Mouse (Mus musculus): ENCODE results near the gene Uchl3. TPM values are rescaled to one million over a fixed set of nuclear protein-coding genes. Genes with fewer than 3 reads are reported as not detected.
A peak's percentile ranks its signal among the peaks of the same experiment; 100 is the strongest.

Gene Uchl3
- total RNA-seq (2014; rRNA removed; ENCODE audit: low replicate concordance) (15.9 and 22.5 TPM in 2 replicates), polyA plus RNA-seq (2015; fragmentation: Nextera tagmentation; extraction: Ambion mirVana) (75.6 and 76.2 TPM in 2 replicates)

GRCm38 (mm10) chr14:101653581-101654525, at the start of gene Uchl3:
TSS of gene Uchl3 (plus strand) at chr14:101653967.
- no peaks in the 10 kb centered on the region for H3K36me3 ChIP-seq (replicated peaks; ENCODE audit: control insufficient read depth, insufficient read depth, low read length)
- peak; percentile 92 for ATAC-seq (ENCODE audit: insufficient read depth, low read depth)
- H3K4me2 ChIP-seq (ENCODE audit: low read depth, low read length): peak within 1 kb of the TSS; percentile 90
- H3K4me1 ChIP-seq (ENCODE audit: control insufficient read depth, insufficient read depth): peaks cover 7% of the 10 kb centered on the region
- 1% methylated on average over 67 of the region's 81 CpGs for WGBS
- H3K9ac ChIP-seq (replicated peaks; ENCODE audit: low read depth, low read length): peak within 1 kb of the TSS; percentile 79
- peak; percentile 86 for DNase-seq (ENCODE audit: low spot score)
- H3K27me3 ChIP-seq (ENCODE audit: control insufficient read depth, insufficient read depth, low read length): no peaks in the 10 kb centered on the region
- H3K27ac ChIP-seq (ENCODE audit: low read depth): peak within 1 kb of the TSS; percentile 76
- TF ChIP-seq CTCF (IDR thresholded peaks at IDR 0.05; ENCODE audit: low read depth) (peak; percentile 94), EP300 (IDR thresholded peaks at IDR 0.05; ENCODE audit: low read depth) (peak; percentile 39; the same call in 1 of the 2 replicates)
- no peaks in the 10 kb centered on the region for H3K9me3 ChIP-seq (replicated peaks; ENCODE audit: control insufficient read depth, low read length)
- H3K4me3 ChIP-seq (ENCODE audit: low read depth, low read length): peak within 1 kb of the TSS; percentile 99

GRCm38 (mm10) chr14:101605843-101606242, 47.9 kb upstream of the Uchl3 start:
- Histone ChIP-seq H3K9me3 (replicated peaks; ENCODE audit: control insufficient read depth, low read length) (no peaks in the 10 kb centered on the region), H3K27ac (ENCODE audit: low read depth) (no peak overlapping the region), H3K9ac (replicated peaks; ENCODE audit: low read depth, low read length) (no peak overlapping the region), H3K4me1 (ENCODE audit: control insufficient read depth, insufficient read depth) (peaks cover 4% of the 10 kb centered on the region), H3K27me3 (ENCODE audit: control insufficient read depth, insufficient read depth, low read length) (no peaks in the 10 kb centered on the region), H3K36me3 (replicated peaks; ENCODE audit: control insufficient read depth, insufficient read depth, low read length) (no peaks in the 10 kb centered on the region), H3K4me3 (ENCODE audit: low read depth, low read length) (no peak overlapping the region), H3K4me2 (ENCODE audit: low read depth, low read length) (no peak overlapping the region)
- 57% methylated on average over 2 of the region's 2 CpGs for WGBS
- TF ChIP-seq EP300 (IDR thresholded peaks at IDR 0.05; ENCODE audit: low read depth) (no peak), CTCF (IDR thresholded peaks at IDR 0.05; ENCODE audit: low read depth) (peak; percentile 24)
- no peak for ATAC-seq (ENCODE audit: insufficient read depth, low read depth)
- no peak for DNase-seq (ENCODE audit: low spot score)

GRCm38 (mm10) chr14:101607631-101608518, 45.9 kb upstream of the Uchl3 start:
- no peak for TF ChIP-seq EP300 (IDR thresholded peaks at IDR 0.05; ENCODE audit: low read depth)
- no peak for TF ChIP-seq CTCF (IDR thresholded peaks at IDR 0.05; ENCODE audit: low read depth)
- Histone ChIP-seq H3K4me3 (ENCODE audit: low read depth, low read length) (peak overlapping the region; percentile 99), H3K27me3 (ENCODE audit: control insufficient read depth, insufficient read depth, low read length) (no peaks in the 10 kb centered on the region), H3K9me3 (replicated peaks; ENCODE audit: control insufficient read depth, low read length) (no peaks in the 10 kb centered on the region), H3K36me3 (replicated peaks; ENCODE audit: control insufficient read depth, insufficient read depth, low read length) (no peaks in the 10 kb centered on the region), H3K4me1 (ENCODE audit: control insufficient read depth, insufficient read depth) (peaks cover 4% of the 10 kb centered on the region), H3K9ac (replicated peaks; ENCODE audit: low read depth, low read length) (peak overlapping the region; percentile 77), H3K27ac (ENCODE audit: low read depth) (peak overlapping the region; percentile 94), H3K4me2 (ENCODE audit: low read depth, low read length) (peak overlapping the region; percentile 100)
- DNase-seq (ENCODE audit: low spot score) (peak; percentile 29), ATAC-seq (ENCODE audit: insufficient read depth, low read depth) (peak; percentile 37; the same call in 1 of the 2 replicates)
- under 1% methylated on average over 60 of the region's 62 CpGs for WGBS

GRCm38 (mm10) chr14:101608519-101609368, 45.0 kb upstream of the Uchl3 start, which contains the start of gene Tbc1d4:
TSS of gene Tbc1d4 (minus strand) at chr14:101609191.
- peak; percentile 86 for DNase-seq (ENCODE audit: low spot score)
- Histone ChIP-seq H3K4me1 (ENCODE audit: control insufficient read depth, insufficient read depth) (peaks cover 4% of the 10 kb centered on the region), H3K9me3 (replicated peaks; ENCODE audit: control insufficient read depth, low read length) (no peaks in the 10 kb centered on the region), H3K36me3 (replicated peaks; ENCODE audit: control insufficient read depth, insufficient read depth, low read length) (no peaks in the 10 kb centered on the region), H3K9ac (replicated peaks; ENCODE audit: low read depth, low read length) (peak within 1 kb of the TSS; percentile 77), H3K27me3 (ENCODE audit: control insufficient read depth, insufficient read depth, low read length) (no peaks in the 10 kb centered on the region), H3K4me3 (ENCODE audit: low read depth, low read length) (peak within 1 kb of the TSS; percentile 99), H3K4me2 (ENCODE audit: low read depth, low read length) (peak within 1 kb of the TSS; percentile 100), H3K27ac (ENCODE audit: low read depth) (peak within 1 kb of the TSS; percentile 94)
- peak; percentile 89 for ATAC-seq (ENCODE audit: insufficient read depth, low read depth)
- WGBS: under 1% methylated on average over 61 of the region's 62 CpGs
- TF ChIP-seq EP300 (IDR thresholded peaks at IDR 0.05; ENCODE audit: low read depth) (no peak), CTCF (IDR thresholded peaks at IDR 0.05; ENCODE audit: low read depth) (peak; percentile 85)
